Mouse (Mus musculus): ENCODE results near the gene Fgfr2.

The Fgfr2 gene

DNA sequence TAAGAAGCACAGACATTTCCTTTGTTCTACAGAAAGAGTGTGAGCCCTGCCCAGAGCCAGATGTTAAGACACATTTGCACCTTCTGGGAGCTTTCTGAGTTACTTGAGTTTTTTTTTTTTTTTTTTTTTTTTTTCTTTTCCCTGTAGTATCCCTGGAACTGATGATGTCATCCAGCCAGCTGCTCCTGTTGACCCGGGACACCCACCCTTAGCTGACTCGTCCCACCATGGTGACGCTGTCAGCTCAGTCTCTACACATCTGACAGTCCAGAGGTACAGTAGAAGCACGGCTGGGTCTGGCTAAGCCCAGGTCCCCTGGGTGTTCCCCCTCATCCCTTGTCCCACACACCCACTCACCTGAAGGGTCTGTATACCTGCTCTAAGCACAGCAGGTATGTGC, 2460.3 kb downstream of the Fgfr2 start:
- DNase-seq (ENCODE audit: low spot score), result no peak

DNA sequence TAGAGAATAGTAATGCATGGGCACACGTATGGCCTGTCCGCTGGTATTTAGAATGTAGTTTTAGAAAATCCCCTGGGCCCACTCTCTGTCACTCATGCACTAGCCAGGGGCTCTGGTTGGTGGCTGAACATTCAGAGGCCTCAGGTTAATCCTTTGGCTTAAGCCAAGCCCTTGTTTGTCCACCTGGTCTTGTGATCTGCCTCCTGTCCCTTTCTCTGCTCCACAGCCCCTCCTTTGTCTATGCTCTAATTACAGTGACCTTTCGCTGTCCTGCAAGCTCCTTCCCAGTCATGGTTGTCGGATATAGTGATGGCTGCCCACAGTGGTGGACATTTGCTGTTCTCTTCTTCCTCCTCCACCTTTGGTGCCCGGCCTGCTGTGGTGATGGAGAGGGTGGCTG, 2460.9 kb downstream of the Fgfr2 start:
- DNase-seq (ENCODE audit: low spot score), result no peak

DNA sequence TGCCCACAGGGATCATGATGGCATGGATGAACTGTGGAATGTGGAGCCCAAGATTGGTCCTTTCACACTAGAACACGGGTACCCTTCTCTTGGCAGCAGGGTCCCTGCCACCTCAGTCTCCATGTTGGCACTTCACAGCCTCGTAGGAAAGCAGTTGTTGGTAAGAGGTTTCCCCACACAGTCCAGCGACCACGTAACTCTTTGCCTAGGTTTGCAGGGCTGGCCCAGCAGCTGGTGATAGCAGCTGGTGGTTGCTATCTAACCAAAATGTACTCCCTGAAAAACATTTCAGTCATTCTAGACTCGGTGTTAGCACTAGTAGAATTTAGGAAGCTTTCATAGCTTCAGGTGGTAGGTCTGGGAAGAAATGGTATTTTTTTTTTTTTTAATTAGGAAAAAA, 2464.0 kb downstream of the Fgfr2 start:
- no peak for DNase-seq (ENCODE audit: low spot score)

DNA sequence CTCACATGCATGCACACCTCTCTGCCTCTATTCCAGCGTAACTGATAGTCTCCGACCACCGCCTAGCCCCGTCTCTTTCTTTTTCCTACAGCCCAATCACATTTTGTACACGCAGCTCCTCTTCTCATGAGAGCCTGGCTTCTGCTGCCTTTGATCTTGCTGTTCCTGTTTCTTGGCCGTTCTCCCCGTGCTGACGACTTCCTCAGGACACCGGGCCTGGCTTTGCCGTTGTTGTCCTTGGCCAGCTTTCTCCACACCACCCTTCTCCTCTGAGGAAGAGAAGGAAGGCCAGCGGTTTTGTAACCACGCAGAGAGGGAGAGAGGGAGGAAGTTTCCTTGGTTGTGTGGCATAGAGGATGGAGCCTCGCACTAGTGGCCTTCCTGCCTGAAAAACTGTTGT, 2465.4 kb downstream of the Fgfr2 start:
- peak; percentile 86 for DNase-seq (ENCODE audit: low spot score)

DNA sequence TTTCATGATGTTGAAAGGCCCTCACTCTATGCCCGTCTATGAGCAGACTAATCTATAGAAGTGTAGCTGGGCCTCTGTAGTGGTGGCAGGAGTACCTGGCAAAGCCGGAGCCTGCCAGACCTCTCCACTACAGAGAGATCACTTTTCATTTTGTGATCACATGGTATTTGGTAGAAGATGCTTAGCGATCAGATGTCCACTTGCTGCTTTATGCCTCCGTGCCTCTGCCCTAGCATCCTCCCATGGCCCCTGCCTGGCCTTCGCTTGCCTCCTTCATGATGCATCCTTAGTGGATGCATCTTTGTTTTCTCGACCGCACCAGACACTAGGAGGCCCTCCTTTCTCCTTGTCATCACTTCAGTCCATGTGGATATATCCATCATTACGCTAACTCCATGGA, 2466.2 kb downstream of the Fgfr2 start:
- DNase-seq (ENCODE audit: low spot score), result no peak

DNA sequence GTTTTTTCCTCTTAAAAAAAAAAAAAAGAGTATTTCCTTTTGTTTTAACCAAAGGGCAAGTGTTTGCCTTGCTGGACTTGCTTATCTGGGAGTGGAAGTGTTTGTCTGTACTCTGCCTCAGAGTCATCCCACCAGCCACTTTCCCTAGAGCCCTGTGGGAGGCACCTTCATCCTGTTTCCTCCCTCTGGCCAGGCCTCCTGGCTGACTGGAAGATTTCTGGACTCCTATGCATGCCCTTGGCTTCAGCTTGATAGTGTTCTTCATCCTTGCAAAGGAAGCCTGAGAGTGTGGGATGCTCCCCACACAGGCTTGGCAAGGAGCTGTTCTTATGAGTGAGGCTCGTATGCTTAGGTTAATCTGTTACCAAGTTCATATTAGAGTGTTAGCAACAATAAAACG, 2468.6 kb downstream of the Fgfr2 start:
- no peak for DNase-seq (ENCODE audit: low spot score)

DNA sequence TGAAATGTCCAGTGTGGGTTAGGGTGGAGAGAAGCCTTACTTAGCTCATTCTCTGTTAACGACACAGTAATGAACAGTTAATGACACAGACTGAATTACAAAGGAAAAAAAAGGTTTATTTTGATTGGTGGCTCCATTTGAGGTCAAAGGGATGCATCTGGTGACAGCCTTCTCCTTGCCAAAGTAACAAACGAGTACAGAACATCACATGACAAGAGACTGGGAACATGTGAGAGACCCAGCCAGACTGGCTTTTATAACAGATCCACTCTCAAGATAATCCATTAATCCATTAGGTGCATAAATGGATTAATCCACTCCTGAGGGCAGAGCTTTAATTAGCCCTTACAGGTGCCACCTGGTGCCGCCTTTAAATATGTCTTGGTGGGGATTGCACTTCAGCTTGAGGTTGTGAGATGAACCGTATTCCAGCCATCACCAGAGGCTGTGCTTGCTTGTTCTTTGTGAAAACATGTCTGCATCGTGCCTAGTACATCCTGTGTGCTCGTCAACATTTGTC, 2470.1 kb downstream of the Fgfr2 start:
- no peak for DNase-seq (ENCODE audit: low spot score)

DNA sequence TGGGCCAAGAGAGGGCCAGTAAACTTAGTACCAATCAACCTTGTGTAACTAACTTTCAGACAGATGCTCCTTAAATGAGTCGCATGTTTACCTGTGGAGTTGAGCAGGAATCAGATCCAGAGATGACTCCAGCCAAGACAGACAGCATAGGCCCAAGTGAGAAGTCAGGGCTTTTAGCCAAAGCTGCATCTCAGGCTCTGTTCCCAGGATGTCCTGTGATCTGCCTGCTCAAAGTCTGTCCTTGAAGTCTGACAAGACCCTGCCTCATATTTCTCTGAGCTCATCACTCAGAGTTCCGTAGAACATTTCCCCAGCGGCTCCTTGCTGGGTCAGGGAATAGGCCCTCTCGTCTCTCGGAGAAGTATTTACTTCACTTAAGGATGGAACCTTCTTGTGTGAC, 2472.5 kb downstream of the Fgfr2 start:
- no peak for DNase-seq (ENCODE audit: low spot score)

DNA sequence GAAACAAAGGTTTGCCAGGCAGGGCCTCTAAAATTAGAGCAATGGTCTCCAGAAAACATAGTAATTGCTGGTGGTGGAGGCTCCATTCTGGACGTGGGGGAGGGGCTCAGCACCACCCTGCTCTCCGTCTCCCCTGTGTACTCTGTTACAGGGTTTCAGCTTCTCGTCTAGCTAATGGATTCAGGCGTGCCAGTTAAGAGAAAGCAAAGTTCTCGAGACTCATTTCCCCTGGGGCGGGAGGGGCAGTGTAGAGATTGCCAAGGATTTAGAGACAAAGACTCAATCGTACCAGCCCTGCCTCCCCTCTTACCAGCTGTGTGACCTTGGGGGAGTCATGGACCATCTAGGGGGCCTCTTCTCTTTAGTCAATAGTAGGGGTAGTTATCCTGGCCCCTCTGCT, 2473.9 kb downstream of the Fgfr2 start:
- no peak for DNase-seq (ENCODE audit: low spot score)

DNA sequence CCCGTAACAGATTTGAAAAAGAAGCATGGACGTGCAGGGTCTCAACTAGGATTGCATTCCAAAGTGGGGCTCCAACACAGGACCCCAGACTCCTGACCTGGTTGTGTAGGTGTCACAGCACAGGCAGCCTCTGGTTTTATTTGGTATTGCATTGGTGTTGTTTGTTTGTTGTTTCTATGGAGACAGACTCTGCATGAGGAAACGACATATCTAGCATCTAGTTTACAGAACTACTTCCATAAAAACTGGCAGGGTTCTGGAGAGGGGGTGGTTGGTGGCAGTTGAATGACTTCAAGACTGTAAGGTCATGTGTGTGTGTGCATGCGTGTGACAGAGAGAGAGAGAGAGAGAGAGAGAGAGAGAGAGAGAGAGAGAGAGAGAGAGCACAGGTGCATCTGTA, 2475.1 kb downstream of the Fgfr2 start:
- peak; percentile 69 for DNase-seq (ENCODE audit: low spot score)

DNA sequence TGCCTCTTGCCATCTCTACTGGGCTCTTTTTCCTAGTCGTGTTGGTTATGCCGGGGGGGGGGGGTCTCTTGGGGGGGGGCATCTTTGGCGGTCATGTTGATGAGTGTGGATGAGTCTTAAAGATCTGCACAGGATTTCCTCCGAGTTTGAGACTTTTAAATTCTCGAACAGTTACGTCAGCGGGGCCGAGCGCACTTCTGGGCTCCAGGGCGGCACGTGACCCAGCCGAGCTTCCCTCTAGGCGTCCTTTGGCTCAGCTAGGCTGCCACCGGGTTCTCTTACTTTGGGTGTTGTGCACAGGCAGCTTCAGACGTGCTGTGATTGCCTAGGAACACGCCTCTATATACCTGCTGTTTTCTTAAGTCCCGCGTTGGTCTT, 2476.4 kb downstream of the Fgfr2 start:
- DNase-seq (ENCODE audit: low spot score), result peak; percentile 92

DNA sequence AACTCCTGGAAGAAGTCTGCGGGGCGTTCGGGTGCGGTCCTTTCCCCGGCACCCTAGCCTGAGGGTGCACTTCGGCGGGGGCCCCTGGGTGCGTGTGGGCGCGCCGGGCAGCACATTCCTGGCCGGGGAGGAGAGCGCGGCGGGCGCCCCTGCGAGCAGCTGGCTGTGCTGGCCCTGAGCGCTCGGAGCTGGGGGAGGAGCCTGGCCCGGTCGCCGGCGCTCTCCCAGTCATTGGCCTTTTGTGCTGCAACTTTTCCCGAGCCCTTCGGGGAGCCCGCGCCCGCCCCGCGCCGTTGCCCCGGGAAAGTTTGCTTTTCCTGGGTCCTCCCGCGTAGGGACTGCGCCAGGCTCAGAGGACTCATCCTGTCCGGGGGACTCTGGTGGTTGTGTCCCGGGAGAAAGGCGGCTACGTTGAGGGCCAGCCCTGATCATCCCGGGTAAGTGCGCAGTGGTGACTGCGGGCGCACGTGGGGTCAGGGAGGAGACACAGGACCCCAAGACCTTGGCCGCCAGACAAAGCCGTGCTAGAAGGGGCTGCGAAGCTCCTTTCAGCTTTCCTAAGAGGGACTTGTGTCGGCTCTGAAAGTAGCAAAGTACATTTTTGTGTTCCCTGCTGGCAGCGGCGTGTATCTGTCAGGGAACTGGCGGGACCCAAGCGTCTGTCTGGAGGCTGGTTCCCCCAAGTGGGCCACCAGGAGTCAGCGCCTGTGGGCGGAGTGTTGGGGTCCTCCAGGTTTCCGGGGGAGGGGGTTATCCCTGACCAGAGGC, 2477.0 kb downstream of the Fgfr2 start:
- DNase-seq (ENCODE audit: low spot score), result peak; percentile 84

DNA sequence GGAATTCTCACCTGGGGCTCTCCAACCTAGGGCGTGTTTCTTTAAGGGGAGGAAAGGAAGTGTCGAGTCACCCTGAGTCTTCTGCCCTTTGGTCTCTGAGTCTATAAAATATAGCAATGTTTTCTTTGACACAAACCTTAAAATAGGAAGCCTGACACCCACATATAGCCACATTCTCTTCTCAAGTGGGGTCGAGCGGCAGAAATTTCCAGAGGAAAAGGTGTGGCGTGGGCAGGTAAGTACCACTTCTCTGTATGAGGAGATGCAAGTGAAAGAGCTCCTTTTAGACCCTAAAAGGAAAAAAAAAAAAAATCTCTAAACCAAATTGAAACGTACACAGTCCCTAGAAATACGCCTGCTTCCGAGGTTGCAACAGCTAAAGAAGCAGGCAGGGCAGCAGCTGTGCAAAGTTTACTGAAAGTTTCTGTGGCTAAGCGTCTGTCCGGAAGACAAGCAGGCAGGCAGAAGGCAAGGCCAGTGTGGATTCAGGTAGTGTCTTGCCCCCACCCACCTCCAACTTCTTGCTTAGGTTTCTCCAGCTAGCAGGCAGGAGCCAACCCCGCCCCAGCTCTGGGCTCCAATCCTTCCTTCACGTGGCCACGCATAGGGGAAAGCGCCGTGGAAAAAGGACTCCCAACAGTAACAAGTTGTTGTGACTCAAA, 2477.7 kb downstream of the Fgfr2 start:
- DNase-seq (ENCODE audit: low spot score), result no peak

DNA sequence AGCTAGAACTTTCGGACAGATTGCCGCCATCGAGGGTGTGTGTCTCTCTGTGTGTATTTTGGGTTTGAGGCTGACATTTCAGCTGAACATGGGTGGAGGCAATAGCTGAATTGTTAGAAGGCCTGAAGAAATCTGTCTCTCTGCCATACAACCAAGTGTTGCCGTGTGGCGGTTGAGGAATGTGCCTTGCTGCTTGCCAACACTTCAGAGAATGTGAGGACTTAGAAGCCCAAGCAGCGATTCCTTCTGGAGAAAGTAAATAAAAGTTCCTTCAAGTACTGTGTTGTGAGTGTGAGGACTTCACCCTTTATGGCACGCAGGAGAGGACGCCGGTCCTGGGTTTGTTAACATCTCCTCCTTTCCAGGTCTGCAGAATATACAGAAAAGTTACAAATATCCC, 2482.5 kb downstream of the Fgfr2 start:
- peak; percentile 86 for DNase-seq (ENCODE audit: low spot score)

DNA sequence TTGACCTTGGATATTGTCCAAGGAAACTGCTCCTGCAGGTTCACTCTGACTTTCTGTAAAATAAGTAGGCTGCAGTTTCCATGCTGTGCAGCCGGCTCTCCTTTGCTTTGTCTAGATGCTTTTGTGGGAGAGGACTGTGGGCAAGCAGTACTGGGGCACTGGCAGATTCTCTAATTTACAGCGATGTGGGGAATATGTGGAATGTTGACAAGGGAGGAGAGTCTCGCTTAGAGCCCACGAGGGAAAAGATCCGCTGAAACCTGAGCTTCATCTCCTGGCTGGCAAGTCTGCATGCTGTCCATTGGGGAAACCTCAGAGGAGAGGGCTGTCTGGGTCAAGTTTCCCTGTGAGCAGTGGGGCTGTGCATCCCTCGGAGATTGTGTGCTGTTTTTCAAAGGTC, 2485.3 kb downstream of the Fgfr2 start:
- no peak for DNase-seq (ENCODE audit: low spot score)

DNA sequence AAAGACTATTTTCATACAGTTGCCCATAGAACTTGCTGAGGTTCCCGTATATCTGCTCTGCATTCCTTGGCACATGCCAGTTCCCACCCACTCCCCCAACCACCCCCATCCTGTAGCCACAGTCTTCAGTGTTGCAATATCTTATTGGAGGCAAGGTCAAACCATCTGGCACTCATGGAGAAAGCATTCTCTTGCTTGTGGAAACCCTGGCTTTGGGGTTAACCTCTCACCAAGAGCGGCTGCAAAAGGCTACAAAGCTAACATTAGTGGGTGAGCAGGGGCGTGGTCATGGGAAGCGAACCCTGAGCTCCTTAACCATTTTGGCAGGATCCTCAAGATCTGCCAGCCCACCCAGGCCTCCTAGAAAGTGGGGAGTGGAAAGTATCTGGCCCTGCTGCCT, 2486.2 kb downstream of the Fgfr2 start:
- no peak for DNase-seq (ENCODE audit: low spot score)

DNA sequence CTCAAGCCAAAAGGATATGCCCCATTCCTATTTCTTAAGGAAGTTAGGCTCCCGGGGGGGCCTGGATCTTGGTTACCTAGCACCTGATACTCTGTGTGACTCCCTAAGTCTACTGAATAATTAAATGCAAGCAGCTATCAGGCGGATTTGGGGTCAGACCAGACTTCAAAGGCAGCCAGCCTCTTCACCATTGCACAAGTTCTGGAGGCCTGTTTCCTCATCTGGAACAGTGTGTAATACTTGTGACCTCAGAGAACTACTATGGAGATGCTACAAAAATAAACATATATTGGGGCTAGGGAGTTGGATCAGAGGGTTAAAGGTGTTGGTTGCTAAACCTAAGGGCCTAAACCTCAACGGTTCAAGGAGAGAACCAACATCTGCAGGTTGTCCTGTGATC, 2486.9 kb downstream of the Fgfr2 start:
- DNase-seq (ENCODE audit: low spot score), result no peak

DNA sequence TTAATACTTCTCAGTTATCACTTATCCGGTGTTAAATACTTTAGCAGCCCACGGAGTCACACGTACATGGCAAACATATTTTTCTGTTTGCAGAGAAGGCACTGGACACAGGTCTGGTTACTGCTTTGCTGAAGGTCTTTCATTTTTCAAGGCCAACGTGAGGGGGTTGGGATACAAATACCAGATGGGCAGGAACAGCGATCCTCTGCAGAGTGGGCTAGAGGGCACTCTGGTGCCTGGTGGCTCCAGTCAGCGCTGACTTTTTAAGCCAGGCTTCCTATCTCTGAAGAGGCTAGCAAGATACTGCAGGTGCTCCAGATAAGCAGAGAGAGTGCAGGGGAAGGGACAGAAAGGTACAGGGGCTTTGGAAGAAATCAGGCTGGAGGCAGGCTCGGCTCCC, 2487.9 kb downstream of the Fgfr2 start:
- no peak for DNase-seq (ENCODE audit: low spot score)

DNA sequence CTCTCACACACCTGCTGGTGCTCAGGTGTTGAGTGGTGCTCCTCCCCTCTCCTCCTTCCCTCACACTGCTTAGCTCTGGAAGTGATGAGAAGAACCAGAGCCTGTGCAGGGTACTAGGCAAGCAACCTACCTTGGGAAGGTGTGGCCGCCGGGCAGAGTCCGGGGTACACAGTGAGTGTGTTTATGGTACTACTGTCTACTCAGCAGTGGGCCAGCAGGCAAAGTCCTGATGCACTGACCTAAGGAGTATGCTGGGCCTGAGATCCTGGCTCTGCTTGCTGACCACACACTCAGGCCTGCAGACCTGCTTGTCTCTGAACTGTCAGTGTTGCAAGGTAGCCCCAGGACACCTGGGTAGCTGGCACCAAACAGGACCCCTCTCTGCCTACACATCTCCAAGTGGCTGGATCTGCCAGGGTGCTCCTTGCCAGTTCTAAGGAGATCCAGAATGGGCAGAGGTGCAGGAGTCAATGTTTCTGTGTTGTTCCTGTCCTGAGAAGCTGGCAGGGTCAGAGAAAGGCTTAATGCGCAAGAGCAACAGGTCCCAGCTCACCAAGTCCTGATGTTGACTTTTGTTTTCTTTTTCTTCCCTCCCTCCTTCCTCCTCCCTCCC, 2488.8 kb downstream of the Fgfr2 start:
- no peak for DNase-seq (ENCODE audit: low spot score)

DNA sequence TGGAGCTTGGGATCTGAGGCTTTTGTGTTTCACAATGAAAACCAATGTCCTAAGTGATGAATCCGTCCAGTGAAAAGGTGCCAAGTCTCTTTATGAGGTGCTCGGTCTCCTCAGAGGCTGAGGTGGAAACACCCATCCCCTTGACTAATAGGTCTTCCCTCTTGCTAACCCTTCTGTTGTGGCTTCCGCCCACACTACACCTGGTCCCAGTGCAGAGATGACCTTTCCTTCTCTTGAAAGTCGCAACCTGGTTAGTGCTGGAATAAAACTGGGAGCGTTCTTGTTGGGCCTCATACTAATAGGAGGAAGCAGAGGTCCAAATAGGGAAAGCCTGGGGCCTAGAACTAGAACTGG, 2490.8 kb downstream of the Fgfr2 start:
- no peak for DNase-seq (ENCODE audit: low spot score)

DNA sequence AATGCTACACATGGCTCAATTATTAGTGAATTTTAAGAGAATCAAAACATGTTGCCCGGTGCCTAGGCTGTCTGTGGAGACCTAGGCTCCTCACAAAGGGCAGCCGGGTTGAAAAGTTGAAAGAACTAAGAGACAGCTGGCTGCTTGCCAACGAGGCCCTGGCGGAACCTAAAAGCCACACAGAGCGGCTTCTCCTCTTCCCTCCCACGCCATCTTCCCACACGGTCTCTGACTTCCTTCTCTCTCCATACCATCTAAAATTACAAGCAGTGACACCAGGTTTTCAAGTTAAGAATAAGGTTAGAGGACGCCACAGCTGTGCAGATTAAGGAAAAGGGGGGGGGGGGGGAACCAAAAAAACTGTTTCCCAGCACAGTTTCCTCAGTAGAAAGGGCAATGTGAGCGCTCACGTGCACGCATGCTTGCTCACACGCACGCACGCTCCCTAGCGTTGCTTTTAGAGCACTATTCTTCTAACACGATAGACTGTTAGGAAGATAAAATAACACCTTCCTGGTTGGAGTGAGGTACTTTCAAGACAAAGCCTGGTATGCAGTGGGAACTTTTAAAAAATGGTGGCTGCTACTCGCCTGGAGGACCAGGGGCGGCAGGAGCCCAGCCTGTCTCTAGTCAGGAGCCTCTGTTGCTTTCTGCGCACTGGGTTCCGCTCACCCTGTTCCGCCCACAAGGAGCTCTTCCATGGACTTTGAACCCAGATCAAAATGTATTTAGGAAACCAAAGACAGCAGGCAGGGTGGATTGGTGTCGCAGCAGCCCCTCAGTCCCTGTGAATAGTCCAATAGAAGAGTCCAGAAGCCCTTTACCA, 2491.4 kb downstream of the Fgfr2 start:
- DNase-seq (ENCODE audit: low spot score), result no peak

DNA sequence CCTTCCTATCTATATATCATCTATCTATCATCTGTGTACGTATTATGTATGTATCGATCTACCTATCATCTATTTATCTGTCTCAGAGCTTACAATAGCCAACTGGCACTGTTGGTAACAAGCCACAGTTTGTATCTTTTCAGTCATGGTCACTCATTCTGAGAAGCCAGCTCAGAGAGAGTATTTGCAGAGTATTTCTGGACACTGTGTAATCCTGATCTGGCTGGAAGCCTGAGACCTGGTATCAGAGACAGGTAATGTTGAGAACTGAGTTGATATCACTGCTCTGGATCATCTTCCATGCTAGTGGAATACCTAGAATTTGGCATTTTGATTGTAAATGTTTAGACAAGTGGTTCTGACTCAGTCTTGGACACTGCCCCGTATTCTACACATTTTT, 2492.2 kb downstream of the Fgfr2 start:
- DNase-seq (ENCODE audit: low spot score), result no peak

DNA sequence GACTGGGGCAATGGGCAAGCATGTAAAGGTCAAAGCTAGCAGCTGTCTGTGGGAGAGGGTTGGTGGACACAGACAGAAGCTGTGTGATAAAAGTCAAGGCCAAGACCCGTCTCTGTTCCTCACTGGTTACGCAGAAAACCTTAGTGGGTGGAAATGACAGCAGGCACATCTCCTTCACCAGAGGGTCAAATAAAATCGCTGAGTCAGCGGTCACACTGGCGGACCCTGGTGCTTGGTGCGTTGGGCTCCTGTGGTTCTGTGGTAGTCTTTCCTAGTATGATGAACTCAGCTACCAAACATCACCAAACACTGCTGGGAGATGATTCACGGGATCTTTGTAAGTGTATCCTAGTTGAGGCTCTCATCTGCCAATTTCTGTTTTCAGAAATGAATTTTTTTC, 2493.2 kb downstream of the Fgfr2 start:
- no peak for DNase-seq (ENCODE audit: low spot score)

Data from lung, postnatal 25 days (tissue).